Mouse (Mus musculus) E14TG2a.4 (cell line): ENCODE measurements at regions not wholly inside any gene's neighbourhood (a gene's known extent, or its start where the extent isn't known, plus 50 kb on each side); places are given as distances from the start of the nearest gene placed in this dataset.

Experiments
- H3K27me3 ChIP-seq: 2 replicates; pipeline ENCODE4 v1.6.1; 2014; ENCODE audit warnings: low read length, control low read depth; ENCODE audit not compliant: insufficient read depth
- H3K36me3 ChIP-seq: 2 replicates; pipeline ENCODE4 v1.6.1; 2014; ENCODE audit warnings: low read length, control low read depth; ENCODE audit not compliant: insufficient read depth
- H3K4me1 ChIP-seq: replicated peaks from 2 replicates; pipeline ENCODE4 v1.6.1; 2014; ENCODE audit warnings: low read depth, low read length, control low read depth
- H3K4me3 ChIP-seq: replicated peaks from 2 replicates; pipeline ENCODE4 v1.5.1; 2014; ENCODE audit warnings: mild to moderate bottlenecking, low read length
- H3K9me3 ChIP-seq: 2 replicates; pipeline ENCODE4 v1.6.1; 2014; ENCODE audit warnings: low read length, control low read depth
- CTCF ChIP-seq: conservative IDR thresholded peaks from 2 replicates; pipeline ENCODE4 v1.5.1; 2014; ENCODE audit warnings: low read length
- NANOG ChIP-seq: IDR thresholded peaks from 2 replicates; pipeline ENCODE4 v1.6.1; 2014; ENCODE audit warnings: borderline replicate concordance, low read length, mixed read lengths
- POU5F1 ChIP-seq: IDR thresholded peaks from 2 replicates; pipeline ENCODE4 v1.6.1; 2014; ENCODE audit warnings: low read length, borderline replicate concordance

DNA sequence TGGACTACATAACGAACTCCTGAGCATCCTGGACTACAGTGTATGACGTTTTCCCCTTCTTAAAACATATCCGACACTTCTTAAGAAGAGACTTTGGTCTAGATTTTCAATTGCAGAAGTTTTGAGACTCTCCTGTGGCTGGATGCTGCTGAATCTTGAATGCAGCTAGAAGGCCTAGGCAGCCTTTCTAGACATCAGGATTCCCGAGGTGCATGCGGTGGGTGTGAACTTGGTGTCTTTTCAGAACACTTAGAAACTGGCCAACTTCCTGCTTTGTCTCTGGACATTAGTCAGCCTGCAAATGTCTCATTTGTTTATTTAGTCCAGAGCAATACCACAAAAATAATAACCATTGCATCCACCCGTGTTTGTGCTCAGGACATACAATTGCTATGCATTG, 61.8 kb upstream of the Cdkn2b start:
- Histone ChIP-seq H3K4me1 (no peaks in the 10 kb centered on the region), H3K27me3 (no peaks in the 10 kb centered on the region), H3K4me3 (no peak overlapping the region), H3K9me3 (no peaks in the 10 kb centered on the region), H3K36me3 (no peaks in the 10 kb centered on the region)
- TF ChIP-seq CTCF, result no peak
- no peak for TF ChIP-seq NANOG
- TF ChIP-seq POU5F1, result no peak

DNA sequence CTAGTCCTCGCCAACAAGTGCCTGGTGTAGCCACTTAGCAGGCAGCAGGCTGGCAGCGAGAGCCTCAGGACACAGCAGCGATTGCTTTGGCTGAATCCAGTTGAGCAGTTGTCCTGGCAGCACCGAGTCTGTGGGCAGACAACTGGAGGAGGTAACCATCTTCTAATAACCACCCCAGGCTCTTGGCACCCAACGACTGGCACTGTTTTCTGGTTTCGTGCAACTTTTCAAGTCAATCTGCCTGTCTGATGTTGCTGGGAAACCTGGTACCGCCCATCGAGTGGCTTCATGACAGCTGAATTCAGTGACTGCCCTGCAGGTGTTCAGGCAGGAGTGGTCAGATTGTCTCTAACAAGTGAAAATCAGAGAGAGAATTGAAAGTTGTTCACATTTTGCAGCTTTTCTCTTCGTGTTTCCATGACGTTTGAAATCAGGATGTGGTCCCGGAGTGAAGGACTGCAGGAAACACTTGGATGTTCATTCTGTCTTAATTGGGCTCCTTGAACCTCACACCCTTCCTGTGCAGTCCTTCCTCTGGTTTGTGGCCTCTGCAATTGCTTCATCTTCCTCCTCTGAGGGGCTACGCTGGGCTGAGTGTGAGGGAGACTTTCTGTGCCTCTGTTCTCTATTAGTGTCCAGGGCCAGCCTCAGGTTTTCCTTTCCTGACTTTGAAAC, 58.1 kb upstream of the Cdkn2b start:
- Histone ChIP-seq H3K9me3 (no peaks in the 10 kb centered on the region), H3K4me1 (peaks cover 15% of the 10 kb centered on the region), H3K27me3 (no peaks in the 10 kb centered on the region), H3K4me3 (no peak overlapping the region), H3K36me3 (no peaks in the 10 kb centered on the region)
- TF ChIP-seq NANOG (no peak), CTCF (no peak), POU5F1 (no peak)

DNA sequence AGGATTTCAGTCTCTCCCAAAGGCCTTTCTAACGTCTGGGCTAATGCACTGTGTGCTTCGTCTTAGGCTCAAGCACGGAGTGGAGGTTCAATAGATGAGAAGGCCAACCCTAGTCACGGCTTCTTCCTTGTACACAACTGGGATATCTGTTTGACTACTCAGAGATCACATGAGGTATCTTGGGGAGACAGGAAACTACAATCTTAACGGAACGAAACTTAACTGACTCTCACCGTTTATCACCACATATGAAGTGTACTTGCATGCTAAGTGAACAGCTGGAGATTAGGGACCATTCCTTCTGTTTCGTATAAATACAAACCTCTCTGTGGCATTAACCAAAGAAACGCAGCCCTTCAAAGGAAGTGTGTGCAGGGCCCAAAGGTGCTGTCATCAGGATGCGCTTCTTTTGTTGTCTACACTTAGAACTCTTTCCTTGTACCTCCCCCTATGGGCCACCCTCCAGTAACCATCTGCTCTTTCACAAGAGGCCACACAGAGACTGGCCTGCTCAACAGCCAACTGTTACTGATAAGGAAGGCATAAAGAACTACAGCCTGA, 55.8 kb upstream of the Cdkn2b start:
- Histone ChIP-seq H3K27me3 (no peaks in the 10 kb centered on the region), H3K9me3 (no peaks in the 10 kb centered on the region), H3K4me1 (peaks cover 15% of the 10 kb centered on the region), H3K4me3 (no peak overlapping the region), H3K36me3 (no peaks in the 10 kb centered on the region)
- no peak for TF ChIP-seq NANOG
- no peak for TF ChIP-seq CTCF
- TF ChIP-seq POU5F1, result no peak

DNA sequence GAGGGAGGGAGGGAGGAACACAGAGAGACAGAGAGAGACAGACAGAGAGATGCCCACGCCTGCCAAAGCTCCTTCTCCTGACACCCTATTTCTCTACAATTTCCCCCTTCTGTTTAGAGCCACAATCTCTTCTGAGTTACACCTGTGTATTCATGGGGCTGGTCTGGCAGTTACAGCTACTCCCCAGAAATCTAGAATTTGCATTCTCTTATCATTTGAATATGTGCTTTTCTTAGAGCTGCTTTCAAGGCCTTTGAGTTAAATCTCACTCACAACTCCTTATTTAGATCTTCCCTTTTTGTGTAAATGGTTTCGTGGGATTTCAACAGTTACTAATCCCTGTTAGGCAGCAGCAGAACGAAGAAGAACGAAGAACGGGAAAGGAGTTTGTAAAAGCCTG, 55.0 kb upstream of the Cdkn2b start:
- Histone ChIP-seq H3K4me3 (no peak overlapping the region), H3K9me3 (no peaks in the 10 kb centered on the region), H3K36me3 (no peaks in the 10 kb centered on the region), H3K27me3 (no peaks in the 10 kb centered on the region), H3K4me1 (peaks cover 15% of the 10 kb centered on the region)
- no peak for TF ChIP-seq CTCF
- no peak for TF ChIP-seq POU5F1
- TF ChIP-seq NANOG, result no peak

DNA sequence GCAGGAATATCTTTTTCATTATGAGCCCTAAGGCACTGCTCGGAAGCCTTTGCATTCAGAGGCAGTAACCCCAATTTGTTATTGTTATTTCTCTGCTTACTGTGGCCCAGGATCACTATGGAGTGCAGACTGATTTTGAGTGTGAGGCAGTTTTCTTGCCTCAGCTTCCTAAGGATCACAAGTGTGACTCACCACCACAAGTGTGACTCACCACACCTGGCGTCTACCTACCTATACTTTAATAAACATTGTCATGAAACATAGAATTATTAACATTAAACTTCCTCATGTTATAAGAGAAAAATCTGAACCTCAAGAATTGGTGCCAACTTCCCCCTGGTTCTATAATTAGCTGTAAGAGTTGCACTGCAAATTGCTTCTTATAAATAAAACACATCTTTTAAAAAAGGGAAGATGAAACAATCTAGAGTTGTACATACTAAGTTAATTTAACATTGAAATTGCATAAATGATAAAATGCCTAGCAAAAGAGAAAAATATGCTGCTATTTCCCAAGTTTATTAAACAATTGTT, 52.4 kb upstream of the Cdkn2b start:
- Histone ChIP-seq H3K4me3 (no peak overlapping the region), H3K4me1 (peaks cover 15% of the 10 kb centered on the region), H3K36me3 (no peaks in the 10 kb centered on the region), H3K9me3 (no peaks in the 10 kb centered on the region), H3K27me3 (no peaks in the 10 kb centered on the region)
- TF ChIP-seq POU5F1 (no peak), CTCF (no peak), NANOG (no peak)

DNA sequence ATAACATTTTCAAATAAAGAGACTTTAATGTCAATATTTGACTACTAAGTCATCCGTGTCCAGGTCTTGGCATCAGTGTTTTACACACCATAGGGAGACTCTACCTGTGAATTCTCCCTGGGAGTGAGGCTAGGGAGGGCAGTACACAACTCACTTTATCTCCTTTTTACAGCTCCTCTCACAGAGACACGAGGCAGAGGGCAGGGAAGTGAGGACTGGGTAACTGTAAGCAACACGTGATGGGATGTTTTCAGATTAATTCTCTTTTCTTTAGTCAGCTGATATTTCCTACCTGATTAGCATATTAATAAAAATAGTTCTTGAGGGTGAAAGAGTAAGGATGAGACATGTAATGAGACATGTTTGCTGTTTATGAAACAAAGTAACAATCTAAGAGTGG, 51.8 kb upstream of the Cdkn2b start:
- Histone ChIP-seq H3K9me3 (no peaks in the 10 kb centered on the region), H3K4me1 (peaks cover 15% of the 10 kb centered on the region), H3K27me3 (no peaks in the 10 kb centered on the region), H3K4me3 (no peak overlapping the region), H3K36me3 (no peaks in the 10 kb centered on the region)
- TF ChIP-seq NANOG (no peak), CTCF (no peak), POU5F1 (no peak)

DNA sequence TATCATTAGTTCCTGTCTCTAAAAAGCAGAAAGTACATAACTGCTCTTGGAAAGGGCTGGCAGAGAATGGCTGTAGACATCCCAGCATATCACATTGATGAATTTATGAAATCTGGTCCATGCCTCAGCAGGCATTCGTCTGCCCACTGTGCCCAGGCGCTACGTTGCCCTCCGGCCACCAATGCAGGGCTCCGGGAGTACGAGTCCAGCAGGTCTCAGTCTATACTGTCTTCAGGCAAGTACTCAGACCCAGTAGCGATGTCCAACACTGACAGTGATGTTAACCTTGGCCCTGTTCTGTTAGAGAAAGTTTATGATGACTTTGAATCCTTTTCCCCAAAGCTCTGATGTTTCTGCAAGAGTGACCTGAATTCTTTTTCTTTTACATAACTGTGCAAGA, 50.5 kb upstream of the Cdkn2b start:
- H3K9me3 ChIP-seq, result no peaks in the 10 kb centered on the region
- TF ChIP-seq NANOG (no peak), CTCF (no peak), POU5F1 (no peak)
- no peak overlapping the region for H3K4me3 ChIP-seq
- H3K27me3 ChIP-seq, result no peaks in the 10 kb centered on the region
- H3K36me3 ChIP-seq, result no peaks in the 10 kb centered on the region
- H3K4me1 ChIP-seq, result peaks cover 9% of the 10 kb centered on the region
